Mouse (Mus musculus) left cerebral cortex, postnatal 36 days (tissue): ENCODE results near the gene Ednrb. TPM values are rescaled to one million over a fixed set of nuclear protein-coding genes. Genes with fewer than 3 reads are reported as not detected.
"Not testable (repeated sequence)": the region's sequence is repeated elsewhere in the genome, so short reads cannot be mapped to it uniquely, and the experiment has no call there.

ENCODE experiments used
- DNase-seq, 2 experiments: peaks; one replicate each; pipeline ENCODE4 v3.0.0; 2021 to 2022; ENCODE audit warnings: low spot score in 2 of 2, mixed read lengths in 1 of 2
- intact Hi-C: fragments of 180-260 bp; cut with DNase I; formaldehyde crosslinking; loops from one replicate; pipeline ENCODE4 v1.15.1; 2025
- total RNA-seq, 2 experiments: library from RNA; stranded (reverse); gene quantifications; 2 replicates each; pipeline ENCODE4 v1.2.3; 2021

Gene Ednrb
- total RNA-seq, 2 experiments from 2014 or later = 34.2 to 35.2 TPM

DNA sequence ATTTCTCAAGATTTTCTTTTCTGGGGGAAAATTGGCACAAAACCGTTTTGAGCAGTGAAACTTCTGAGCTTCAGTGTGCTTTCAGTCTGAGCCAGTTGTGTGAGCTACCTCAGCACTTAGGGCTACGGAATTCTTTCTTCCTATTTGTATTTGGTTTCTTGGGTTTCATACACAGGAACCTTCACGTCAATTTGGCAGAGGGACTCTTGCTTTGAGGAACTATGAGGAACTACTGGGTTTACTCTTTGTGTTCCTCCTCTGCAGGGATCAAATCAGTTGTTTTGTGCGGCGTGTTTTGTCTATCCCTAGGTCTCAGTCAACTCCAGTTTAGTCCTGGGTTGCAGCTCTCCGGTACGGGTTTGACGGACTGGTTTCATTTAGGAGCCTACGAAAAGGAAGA is 17.9 kb downstream of the Ednrb start:
- intact Hi-C loops = loop anchor here (5.0 kb wide), 1 partner anchor 201 kb away; no protein-coding TSS in a partner anchor
- no peak for DNase-seq

- intact Hi-C loops = loop anchor here (5.0 kb wide), 1 partner anchor 201 kb away; no protein-coding TSS in a partner anchor
- no peak for DNase-seq
These were observed 18.3 kb downstream of the Ednrb start for GRCm38 (mm10) chr14:103825934-103826333.

DNA sequence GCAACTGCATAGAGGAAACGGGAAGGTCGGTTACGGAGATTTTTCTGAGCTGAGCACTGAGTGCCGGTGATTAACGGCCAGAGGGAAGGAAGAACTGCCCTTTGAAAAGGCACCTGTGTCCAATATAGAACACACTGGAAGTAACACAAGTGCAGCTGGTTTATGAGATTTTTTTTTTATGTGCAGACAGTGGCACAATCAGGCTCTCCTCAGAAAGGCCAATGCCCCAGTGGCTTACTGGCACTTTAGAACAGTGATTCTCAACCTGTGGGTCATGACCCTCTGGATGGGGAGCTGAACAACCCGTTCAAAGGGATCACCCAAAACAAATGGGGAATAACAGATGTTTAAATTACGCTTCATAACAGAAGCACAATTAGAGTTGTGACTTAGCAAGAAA is 20.7 kb downstream of the Ednrb start:
- intact Hi-C loops = no loop called here
- DNase-seq = no peak

DNA sequence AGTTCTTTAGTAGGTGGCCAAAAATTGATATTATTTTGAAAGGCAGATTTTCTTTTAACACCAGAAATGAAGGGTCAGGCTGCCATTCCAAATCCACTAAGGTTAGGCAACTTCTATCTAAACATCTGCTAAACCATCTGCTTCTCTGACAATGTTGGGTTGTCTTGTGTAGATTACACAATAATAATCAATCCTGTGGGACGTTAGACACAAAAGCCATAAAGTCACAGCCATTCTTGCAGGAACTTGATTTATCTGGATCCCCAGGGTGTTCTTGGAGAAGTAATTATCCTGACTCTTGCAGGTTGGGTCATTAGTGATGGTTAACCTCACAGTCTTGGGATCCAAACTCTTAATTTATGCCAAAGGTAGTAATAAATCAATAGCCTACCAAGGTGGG is 21.6 kb downstream of the Ednrb start:
- intact Hi-C loops = no loop called here
- DNase-seq = no peak

GRCm38 (mm10) chr14:103816637-103817308 is 27.4 kb downstream of the Ednrb start:
- no peak for DNase-seq
- intact Hi-C loops = no loop called here

- intact Hi-C loops = no loop called here
- DNase-seq = no peak
These were observed 28.7 kb downstream of the Ednrb start for GRCm38 (mm10) chr14:103815542-103815941.

GRCm38 (mm10) chr14:103814015-103814691 is 30.0 kb downstream of the Ednrb start:
- intact Hi-C loops = no loop called here
- no peak for DNase-seq

- intact Hi-C loops = no loop called here
- no peak for DNase-seq
These were observed 31.0 kb downstream of the Ednrb start for GRCm38 (mm10) chr14:103813246-103813645.

- intact Hi-C loops = no loop called here
- DNase-seq = no peak
These were observed 32.9 kb downstream of the Ednrb start for GRCm38 (mm10) chr14:103811291-103811690.

- DNase-seq = no peak
These were observed 40.1 kb downstream of the Ednrb start for GRCm38 (mm10) chr14:103803907-103804659.

GRCm38 (mm10) chr14:103797123-103797522 is 47.1 kb downstream of the Ednrb start:
- DNase-seq = no peak
- intact Hi-C loops = no loop called here

More at GRCm38 (mm10) chr14:103803907-103804659, 40.1 kb downstream of the Ednrb start:
- intact Hi-C loops = no loop called here

- intact Hi-C loops = no loop called here
These were observed 48.6 kb downstream of the Ednrb start for GRCm38 (mm10) chr14:103795591-103795990.

DNA sequence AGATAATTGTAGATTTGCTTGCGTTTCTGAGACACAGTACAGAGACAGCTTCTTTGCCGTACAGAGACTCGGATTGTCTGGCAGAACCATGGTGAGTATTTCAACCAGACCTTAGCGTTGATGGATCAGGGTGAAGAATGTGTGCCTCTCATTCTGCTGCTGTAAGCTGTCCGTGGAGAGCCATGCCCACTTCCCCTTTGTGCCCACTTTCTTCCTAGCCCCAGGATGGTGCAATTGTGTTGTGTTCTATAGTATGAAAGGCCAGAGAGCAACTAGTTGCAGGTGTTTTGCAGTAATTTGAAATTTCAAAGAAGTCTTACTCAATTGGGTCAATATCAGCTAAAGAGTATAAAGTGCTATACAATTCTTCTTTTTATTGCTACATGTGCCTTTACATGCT is 50.8 kb downstream of the Ednrb start:
- intact Hi-C loops = no loop called here
- DNase-seq = no peak

More at GRCm38 (mm10) chr14:103795591-103795990, 48.6 kb downstream of the Ednrb start:
- no peak for DNase-seq

- intact Hi-C loops = no loop called here
These were observed 51.5 kb downstream of the Ednrb start for GRCm38 (mm10) chr14:103792726-103793125.

DNA sequence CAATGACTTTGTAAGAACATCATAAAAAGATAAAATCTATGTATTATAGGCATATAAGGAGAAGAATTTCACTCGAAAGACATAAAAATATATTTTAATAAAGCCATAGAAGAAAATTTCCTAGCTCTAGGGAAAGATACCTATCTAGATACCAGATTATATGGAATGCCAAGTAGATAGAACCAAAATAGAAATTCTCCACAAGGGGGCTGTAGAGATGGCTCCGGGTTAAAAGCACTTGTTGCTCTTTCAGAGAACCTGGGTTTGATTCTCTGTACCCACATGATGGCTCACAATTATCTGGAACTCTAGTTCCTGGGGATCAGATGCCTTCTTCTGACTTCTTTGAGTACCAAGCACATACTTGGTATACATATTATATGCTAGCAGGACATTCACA is 56.7 kb downstream of the Ednrb start:
- intact Hi-C loops = no loop called here
- no peak for DNase-seq

More at GRCm38 (mm10) chr14:103792726-103793125, 51.5 kb downstream of the Ednrb start:
- DNase-seq = no peak

DNA sequence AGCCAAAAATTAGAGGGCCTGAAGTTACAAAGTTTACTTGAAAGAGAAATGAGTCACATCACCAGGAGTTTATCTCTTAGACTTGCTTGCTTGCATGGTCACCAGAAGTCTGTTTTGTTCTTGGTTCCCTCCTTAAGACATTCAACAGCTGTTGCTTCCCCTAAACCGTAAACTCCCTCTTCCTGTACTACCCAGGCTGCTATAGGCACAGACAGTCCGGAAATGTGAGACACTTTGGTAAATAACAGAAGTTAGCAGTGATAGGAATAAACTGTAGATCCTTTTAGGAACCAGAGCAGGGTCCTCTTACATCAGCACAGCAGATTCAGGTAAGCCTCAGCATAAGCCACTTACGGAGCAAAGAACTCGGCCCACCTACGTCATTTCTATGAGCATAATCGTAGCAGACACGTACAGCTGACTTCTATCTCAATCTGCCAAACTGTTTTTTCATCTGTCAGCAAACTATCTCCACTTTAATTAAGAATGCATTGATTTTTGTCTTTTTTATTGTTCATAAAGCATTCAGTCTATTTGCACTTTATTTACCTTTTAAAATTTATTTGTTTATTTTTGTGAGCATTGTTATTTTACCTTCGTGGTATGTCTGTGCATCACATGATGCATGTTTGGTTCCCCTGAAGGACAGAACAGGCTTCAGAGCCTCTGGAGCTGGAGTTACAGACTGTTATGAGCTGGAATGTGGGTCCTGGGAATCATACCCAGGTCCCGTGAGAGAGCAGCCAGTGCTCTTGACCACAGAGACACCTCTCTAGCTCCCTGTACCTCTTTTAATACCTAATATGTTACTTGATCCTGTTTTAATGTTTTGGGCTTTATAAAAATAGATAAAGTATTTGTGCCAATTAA is 58.9 kb downstream of the Ednrb start:
- no peak for DNase-seq
- intact Hi-C loops = no loop called here

DNA sequence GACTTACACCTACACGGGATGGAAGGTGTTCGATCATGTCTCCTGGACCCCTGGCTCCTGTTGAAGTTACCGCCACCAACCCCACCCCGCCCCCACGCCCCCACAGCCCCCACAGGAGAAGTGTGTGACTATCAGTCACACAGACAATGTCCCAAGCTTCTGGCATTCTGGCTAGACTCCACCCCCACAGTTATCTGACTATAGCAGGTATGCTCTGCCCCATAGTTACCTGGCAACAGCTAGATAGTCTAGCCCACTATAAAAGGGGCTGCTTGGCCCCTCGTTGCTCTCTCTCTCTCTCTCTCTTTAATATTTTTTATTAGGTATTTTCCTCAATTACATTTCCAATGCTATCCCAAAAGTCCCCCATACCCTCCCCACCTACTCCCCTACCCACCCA is 63.9 kb downstream of the Ednrb start:
- not testable (repeated sequence) for DNase-seq

DNA sequence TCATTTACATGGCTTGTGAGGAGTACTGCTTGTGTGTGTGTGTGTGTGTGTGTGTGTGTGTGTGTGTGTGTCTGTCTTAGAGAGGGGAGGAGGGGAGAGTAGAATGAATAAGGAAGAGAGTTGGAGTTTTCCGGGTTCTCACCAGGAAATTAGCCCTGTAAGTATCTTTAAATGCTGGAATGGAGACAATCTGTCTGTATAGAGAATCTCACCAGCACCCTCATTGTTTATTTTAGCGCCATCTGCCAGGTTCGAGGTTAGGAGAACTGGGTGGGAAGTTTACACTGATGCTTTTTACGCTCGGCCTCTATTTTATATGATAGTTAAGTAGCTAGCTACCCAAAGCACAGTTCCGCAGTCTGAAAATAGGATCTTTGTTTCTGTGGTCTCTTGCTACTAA is 64.9 kb downstream of the Ednrb start:
- intact Hi-C loops = loop anchor here (5.0 kb wide), 1 partner anchor 63 kb away; the partner anchor contains the start of gene Ednrb
- DNase-seq = no peak

More for the DNA sequence above, 63.9 kb downstream of the Ednrb start:
- intact Hi-C loops = not testable (repeated sequence)

GRCm38 (mm10) chr14:103778533-103779151 is 65.6 kb downstream of the Ednrb start:
- intact Hi-C loops = loop anchor here (5.0 kb wide), 1 partner anchor 64 kb away; the partner anchor contains the start of gene Ednrb
- DNase-seq = peak in 1 of 2 experiments; percentile 6
